Mouse (Mus musculus) stomach, postnatal 0 days (tissue): ENCODE measurements around the gene Olfr988. TPM values are rescaled to one million over a fixed set of nuclear protein-coding genes. Genes with fewer than 3 reads are reported as not detected.
"Not testable (repeated sequence)": the region's sequence is repeated elsewhere in the genome, so short reads cannot be mapped to it uniquely, and the experiment has no call there.

Experiments used
- ATAC-seq: fragments of 200-750 bp; cut with Nextera tagmentation; 2 replicates; pipeline ENCODE4 v1.8.0; 2017; ENCODE audit not compliant: low FRiP score, low TSS enrichment
- DNase-seq: peaks from one replicate; pipeline ENCODE4 v3.0.0-alpha.2; 2016; ENCODE audit warnings: low spot score
- H3K27ac ChIP-seq: fragments of 300-500 bp; sonication (generic); replicated peaks from 2 replicates; pipeline ENCODE4 v1.5.1; 2014; ENCODE audit warnings: mild to moderate bottlenecking, control low read depth
- H3K27me3 ChIP-seq: fragments of 300-500 bp; sonication (generic); 2 replicates; pipeline ENCODE4 v1.6.1; 2014; ENCODE audit warnings: low read length; ENCODE audit not compliant: control insufficient read depth, insufficient read depth
- H3K36me3 ChIP-seq: fragments of 300-500 bp; sonication (generic); 2 replicates; pipeline ENCODE4 v1.6.1; 2014; ENCODE audit warnings: low read length, mixed read lengths; ENCODE audit not compliant: control insufficient read depth, insufficient read depth
- H3K4me1 ChIP-seq: fragments of 300-500 bp; sonication (generic); replicated peaks from 2 replicates; pipeline ENCODE4 v1.6.1; 2014; ENCODE audit warnings: antibody characterized with exemption; ENCODE audit not compliant: control insufficient read depth, insufficient read depth
- H3K4me2 ChIP-seq: fragments of 300-500 bp; sonication (generic); replicated peaks from 2 replicates; pipeline ENCODE4 v1.6.1; 2014; ENCODE audit warnings: low read depth, mild to moderate bottlenecking, control low read depth, moderate library complexity
- H3K4me3 ChIP-seq: fragments of 300-500 bp; sonication (generic); 2 replicates; pipeline ENCODE4 v1.5.1; 2014; ENCODE audit warnings: low read depth, low read length, control low read depth
- H3K9ac ChIP-seq: fragments of 300-500 bp; sonication (generic); 2 replicates; pipeline ENCODE4 v1.6.1; 2014; ENCODE audit warnings: mild to moderate bottlenecking, low read length, control low read depth, mixed read lengths
- H3K9me3 ChIP-seq: fragments of 300-500 bp; sonication (generic); 2 replicates; pipeline ENCODE4 v1.6.1; 2016; ENCODE audit warnings: low read length; ENCODE audit not compliant: control insufficient read depth
- CTCF ChIP-seq: IDR thresholded peaks from 2 replicates; pipeline ENCODE4 v1.5.1; 2016; ENCODE audit warnings: antibody characterized with exemption, low read depth, mild to moderate bottlenecking, moderate library complexity
- EP300 ChIP-seq: optimal IDR thresholded peaks from 2 replicates; pipeline ENCODE3; 2016; ENCODE audit warnings: antibody characterized with exemption
- WGBS: fragments of 180-500 bp; shearing (Covaris S2); extraction: QIAGEN DNeasy Blood & Tissue Kit; methylation state at CpG from one replicate; pipeline ENCODE4 v1.1.7; 2014; 5-methylcytosine and 5-hydroxymethylcytosine counted together
- polyA plus RNA-seq: library from polyadenylated mRNA; unstranded; fragments of >200 nt; fragmentation: Nextera tagmentation; extraction: Ambion mirVana; gene quantifications from 2 replicates; pipeline ENCODE4 v1.2.1, GENCODE M21; 2015

The Olfr988 gene
- polyA plus RNA-seq: not detected in 2 replicates

- not testable (repeated sequence) for H3K36me3 ChIP-seq, H3K9me3 ChIP-seq, ATAC-seq, DNase-seq, H3K4me2 ChIP-seq, H3K4me1 ChIP-seq, H3K9ac ChIP-seq, H3K27ac ChIP-seq, H3K27me3 ChIP-seq, H3K4me3 ChIP-seq
Observed at GRCm38 (mm10) chr2:85363127-85363526, at the start of gene Olfr988. Gene Olfr988 (minus strand): TSS chr2:85363227.

GRCm38 (mm10) chr2:85409369-85409768 is 46.3 kb upstream of the Olfr988 start, which contains the start of gene Olfr992:
Gene Olfr992 (minus strand): TSS chr2:85409469.
- 28% methylated on average over 2 of the region's 2 CpGs for WGBS
- Histone ChIP-seq H3K27ac (no peak within 1 kb of the TSS), H3K9ac (no peak within 1 kb of the TSS), H3K4me3 (no peak within 1 kb of the TSS), H3K9me3 (no peaks in the 10 kb centered on the region), H3K4me2 (no peak within 1 kb of the TSS), H3K4me1 (no peaks in the 10 kb centered on the region), H3K27me3 (no peaks in the 10 kb centered on the region), H3K36me3 (no peaks in the 10 kb centered on the region)
- DNase-seq (no peak), ATAC-seq (no peak)
- TF ChIP-seq EP300: no peak
- TF ChIP-seq CTCF: no peak

GRCm38 (mm10) chr2:85339972-85340371 is 23.1 kb downstream of the Olfr988 start:
- ATAC-seq: no peak
- 66% methylated on average over 7 of the region's 7 CpGs for WGBS

GRCm38 (mm10) chr2:85339215-85339614 is 23.8 kb downstream of the Olfr988 start, which contains the start of gene Olfr987:
Gene Olfr987 (minus strand): TSS chr2:85339315.
- not testable (repeated sequence) for H3K27ac ChIP-seq, DNase-seq, H3K9ac ChIP-seq, H3K4me2 ChIP-seq, ATAC-seq, H3K27me3 ChIP-seq, H3K4me3 ChIP-seq, H3K36me3 ChIP-seq, H3K9me3 ChIP-seq, H3K4me1 ChIP-seq

More at GRCm38 (mm10) chr2:85339972-85340371, 23.1 kb downstream of the Olfr988 start:
- Histone ChIP-seq H3K27ac (no peak overlapping the region), H3K36me3 (no peaks in the 10 kb centered on the region), H3K27me3 (no peaks in the 10 kb centered on the region), H3K4me2 (no peak overlapping the region), H3K9me3 (no peaks in the 10 kb centered on the region), H3K4me1 (no peaks in the 10 kb centered on the region), H3K4me3 (no peak overlapping the region), H3K9ac (no peak overlapping the region)
- TF ChIP-seq EP300 (no peak), CTCF (no peak)
- DNase-seq: no peak

GRCm38 (mm10) chr2:85319106-85319505 is 43.9 kb downstream of the Olfr988 start:
- no peak overlapping the region for H3K27ac ChIP-seq
- DNase-seq (no peak), ATAC-seq (peak; percentile 47; the same call in 1 of the 2 replicates)
- no peak for TF ChIP-seq EP300
- no peak for TF ChIP-seq CTCF
- no peaks in the 10 kb centered on the region for H3K27me3 ChIP-seq
- no peaks in the 10 kb centered on the region for H3K4me1 ChIP-seq
- H3K36me3 ChIP-seq: no peaks in the 10 kb centered on the region
- no peak overlapping the region for H3K4me3 ChIP-seq
- H3K9me3 ChIP-seq: no peaks in the 10 kb centered on the region
- no peak overlapping the region for H3K9ac ChIP-seq
- 33% methylated on average over 1 of the region's 1 CpGs for WGBS
- H3K4me2 ChIP-seq: no peak overlapping the region

Other genes starting within 250 kb of the Olfr988 start
- 25.1 and 28.0 TPM in 2 replicates for gene Aplnr, start 227.0 kb downstream of the Olfr988 start, polyA plus RNA-seq
- gene Lrrc55, start 166.0 kb downstream of the Olfr988 start, polyA plus RNA-seq: 1.1 and 1.2 TPM in 2 replicates
- gene Olfr987, start 23.9 kb downstream of the Olfr988 start, polyA plus RNA-seq: not detected in 2 replicates
- gene Olfr992, start 46.2 kb upstream of the Olfr988 start, polyA plus RNA-seq: not detected in 2 replicates
- gene Olfr993, start 51.6 kb upstream of the Olfr988 start, polyA plus RNA-seq: not detected in 2 replicates
- not detected in 2 replicates for gene Olfr994, start 73.2 kb upstream of the Olfr988 start, polyA plus RNA-seq
- gene Olfr995, start 80.4 kb upstream of the Olfr988 start, polyA plus RNA-seq: not detected in 2 replicates
- 60.6 and 61.5 TPM in 2 replicates for gene 4833423E24Rik, start 155.8 kb upstream of the Olfr988 start, polyA plus RNA-seq
- not detected in 2 replicates for gene Olfr996, start 216.0 kb upstream of the Olfr988 start, polyA plus RNA-seq
- gene Olfr998, start 225.7 kb upstream of the Olfr988 start, polyA plus RNA-seq: 0.10 TPM in 1 of 2 replicates, not detected in the other
- gene Olfr1000, start 248.7 kb upstream of the Olfr988 start, polyA plus RNA-seq: not detected in 2 replicates